ENCODE assay signal across 8 mouse cellular contexts in the genomic region with DNA sequence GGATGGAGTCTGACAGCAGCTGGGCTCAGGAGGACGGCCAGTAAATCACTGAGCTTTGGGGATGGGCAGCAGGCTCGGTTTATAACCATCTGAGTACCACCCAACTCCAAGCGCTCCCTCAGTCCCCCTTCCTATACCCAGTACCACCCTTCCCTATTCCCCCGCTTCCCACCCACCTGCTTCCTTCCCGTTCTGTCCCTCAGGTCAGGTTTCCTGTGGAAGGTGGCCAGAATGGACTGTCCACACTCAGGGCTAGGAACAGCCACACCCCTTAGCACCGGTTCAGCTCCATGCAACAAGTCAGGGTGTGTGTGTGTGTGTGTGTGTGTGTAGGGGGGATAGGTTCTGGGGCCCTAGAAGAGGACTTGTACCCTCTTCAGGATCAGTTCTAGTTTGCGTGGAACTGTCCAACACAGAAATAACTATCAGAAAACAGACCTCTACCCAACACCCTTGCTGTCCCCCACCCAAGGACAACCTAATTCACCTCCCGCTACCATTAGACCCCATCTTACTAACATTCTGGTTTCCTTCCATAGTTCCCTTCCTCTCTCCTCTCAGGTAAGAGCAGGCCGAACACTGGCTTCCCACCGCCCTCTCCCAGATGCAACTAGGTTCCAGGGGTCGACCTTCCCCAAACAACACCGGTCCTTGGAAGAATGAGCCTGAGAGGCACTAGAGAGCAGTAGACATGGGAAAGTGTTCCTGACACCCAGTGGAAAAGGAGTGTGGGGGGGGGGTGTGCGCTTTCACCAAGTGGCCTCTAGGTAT. TPM values are rescaled to one million over a fixed set of nuclear protein-coding genes. Genes with fewer than 3 reads are reported as not detected.
DNase-seq lines count a peak whose midpoint lies in the region; ATAC-seq lines count a peak whose summit lies in the region.

No protein-coding gene starts in this region.

- peak overlapping the region; percentile 78 for H3K4me2 ChIP-seq in kidney, embryonic 14.5 days (replicated peaks; ENCODE audit: low read depth, low read length)
- peak overlapping the region; percentile 79 for H3K4me2 ChIP-seq in forebrain, embryonic 11.5 days (ENCODE audit: low read depth, low read length, severe bottlenecking)
- H3K4me2 ChIP-seq in hindbrain, embryonic 14.5 days (replicated peaks): peak overlapping the region; percentile 55
- peak overlapping the region; percentile 92 for H3K4me2 ChIP-seq in lung, embryonic 16.5 days (ENCODE audit: low read depth, low read length)

- WGBS in kidney, embryonic 14.5 days: 32% methylated on average over 13 of the region's 13 CpGs
- WGBS in forebrain, embryonic 11.5 days: 31% methylated on average over 13 of the region's 13 CpGs
- 38% methylated on average over 12 of the region's 13 CpGs for WGBS in hindbrain, embryonic 14.5 days
- WGBS in lung, embryonic 16.5 days: 38% methylated on average over 13 of the region's 13 CpGs

- H3K9me3 ChIP-seq in kidney, embryonic 14.5 days (ENCODE audit: control insufficient read depth, low read length): no peaks in the 10 kb centered on the region
- no peaks in the 10 kb centered on the region for H3K9me3 ChIP-seq in forebrain, embryonic 11.5 days (ENCODE audit: control insufficient read depth, low read length)
- H3K9me3 ChIP-seq in hindbrain, embryonic 14.5 days (ENCODE audit: control insufficient read depth, low read length): no peaks in the 10 kb centered on the region
- H3K9me3 ChIP-seq in lung, embryonic 16.5 days (ENCODE audit: control insufficient read depth, low read length): no peaks in the 10 kb centered on the region

- no peaks in the 10 kb centered on the region for H3K36me3 ChIP-seq in kidney, embryonic 14.5 days (ENCODE audit: control insufficient read depth, insufficient read depth, low read length)
- no peaks in the 10 kb centered on the region for H3K36me3 ChIP-seq in forebrain, embryonic 11.5 days (ENCODE audit: control insufficient read depth, insufficient read depth, low read length)
- no peaks in the 10 kb centered on the region for H3K36me3 ChIP-seq in hindbrain, embryonic 14.5 days (replicated peaks; ENCODE audit: control insufficient read depth, insufficient read depth)
- H3K36me3 ChIP-seq in lung, embryonic 16.5 days (ENCODE audit: control insufficient read depth, insufficient read depth, low read length): 0 out of 2 replicates have a peak, but pooled peaks cover 3% of the 10 kb centered on the region

- H3K27ac ChIP-seq in kidney, embryonic 14.5 days (ENCODE audit: low read depth, low read length): no peak overlapping the region
- no peak overlapping the region for H3K27ac ChIP-seq in forebrain, embryonic 11.5 days (ENCODE audit: low read depth, low read length)
- no peak overlapping the region for H3K27ac ChIP-seq in hindbrain, embryonic 14.5 days
- H3K27ac ChIP-seq in lung, embryonic 16.5 days (ENCODE audit: low read length): no peak overlapping the region

- H3K4me3 ChIP-seq in kidney, embryonic 14.5 days (ENCODE audit: low read length): peak overlapping the region; percentile 74
- H3K4me3 ChIP-seq in forebrain, embryonic 11.5 days (ENCODE audit: low read depth, low read length): peak overlapping the region; percentile 66
- H3K4me3 ChIP-seq in hindbrain, embryonic 14.5 days (replicated peaks; ENCODE audit: low read length): peak overlapping the region; percentile 80
- H3K4me3 ChIP-seq in lung, embryonic 16.5 days (ENCODE audit: low read length): peak overlapping the region; percentile 77

- intact Hi-C loops in left cerebral cortex, postnatal 25 days (cut with DNase I): loop anchor here (5.0 kb wide), 2 partner anchors 322 to 408 kb away; no protein-coding TSS in a partner anchor

- 0 out of 2 replicates have a peak, but pooled peaks cover 7% of the 10 kb centered on the region for H3K27me3 ChIP-seq in kidney, embryonic 14.5 days (ENCODE audit: control insufficient read depth, insufficient read depth, low read length)
- H3K27me3 ChIP-seq in forebrain, embryonic 11.5 days (ENCODE audit: control insufficient read depth, insufficient read depth, low read length): no peaks in the 10 kb centered on the region; the same call in 1 of the 2 replicates
- H3K27me3 ChIP-seq in hindbrain, embryonic 14.5 days (ENCODE audit: control insufficient read depth, insufficient read depth, low read length): no peaks in the 10 kb centered on the region
- H3K27me3 ChIP-seq in lung, embryonic 16.5 days (ENCODE audit: control insufficient read depth, insufficient read depth, low read depth, low read length): no peaks in the 10 kb centered on the region

- H3K4me1 ChIP-seq in kidney, embryonic 14.5 days (ENCODE audit: control insufficient read depth, insufficient read depth, low read length): peaks cover 4% of the 10 kb centered on the region; the same call in 1 of the 2 replicates
- peaks cover 6% of the 10 kb centered on the region; the same call in 1 of the 2 replicates for H3K4me1 ChIP-seq in forebrain, embryonic 11.5 days (replicated peaks; ENCODE audit: control insufficient read depth, insufficient read depth, low read length)
- H3K4me1 ChIP-seq in hindbrain, embryonic 14.5 days (replicated peaks; ENCODE audit: control insufficient read depth, insufficient read depth, low read length): peaks cover 12% of the 10 kb centered on the region
- H3K4me1 ChIP-seq in lung, embryonic 16.5 days (replicated peaks; ENCODE audit: control insufficient read depth, insufficient read depth, low read length): peaks cover 15% of the 10 kb centered on the region

- peak overlapping the region; percentile 82; the same call in 1 of the 2 replicates for H3K9ac ChIP-seq in kidney, embryonic 14.5 days (ENCODE audit: low read depth, low read length)
- peak overlapping the region; percentile 53 for H3K9ac ChIP-seq in forebrain, embryonic 11.5 days (ENCODE audit: low read length)
- H3K9ac ChIP-seq in hindbrain, embryonic 14.5 days: peak overlapping the region; percentile 90
- peak overlapping the region; percentile 83 for H3K9ac ChIP-seq in lung, embryonic 16.5 days (ENCODE audit: low read length)

- no peak for DNase-seq in kidney, adult 8-10 months
- DNase-seq in forebrain, embryonic 11.5 days (ENCODE audit: low spot score): no peak
- DNase-seq in hindbrain, embryonic 14.5 days (ENCODE audit: low spot score): no peak
- no peak for DNase-seq in left cerebral cortex, postnatal 25 days (ENCODE audit: low spot score in 2 of 2)
- DNase-seq in cerebellum, postnatal 36 days: no peak
- no peak for DNase-seq in embryo, embryonic 10 days (ENCODE audit: low spot score)

- ATAC-seq in kidney, embryonic 14.5 days (ENCODE audit: low FRiP score, low TSS enrichment): no peak; the same call in 1 of the 2 replicates
- no peak for ATAC-seq in forebrain, embryonic 11.5 days (replicated peaks; ENCODE audit: low FRiP score)
- no peak; the same call in 1 of the 2 replicates for ATAC-seq in hindbrain, embryonic 14.5 days (ENCODE audit: low FRiP score)
- no peak; the same call in 1 of the 2 replicates for ATAC-seq in lung, embryonic 16.5 days (ENCODE audit: low read depth)

RNA-seq across cellular contexts. Expression of a gene that starts 0.4 kb away (rescaled TPM):
- 0.55 and 1.2 TPM in 2 replicates for polyA plus RNA-seq in kidney, embryonic 14.5 days (2014; fragmentation: Nextera tagmentation; extraction: Ambion mirVana)
- polyA plus RNA-seq in forebrain, embryonic 11.5 days (2014; fragmentation: Nextera tagmentation; extraction: Ambion mirVana): 1.4 and 1.6 TPM in 2 replicates
- 4.8 and 7.1 TPM in 2 replicates for polyA plus RNA-seq in hindbrain, embryonic 14.5 days (2014; fragmentation: Nextera tagmentation; extraction: Ambion mirVana)
- 0.26 and 0.41 TPM in 2 replicates for polyA plus RNA-seq in lung, embryonic 16.5 days (2015; fragmentation: Nextera tagmentation; extraction: Ambion mirVana)
- 1 to 10 TPM; 3.3 to 3.8 TPM for total RNA-seq in left cerebral cortex, postnatal 25 days (2021)

RNA-seq across cellular contexts. Expression of a gene that starts 0.7 kb away (rescaled TPM):
- 0.99 and 1.3 TPM in 2 replicates for polyA plus RNA-seq in kidney, embryonic 14.5 days (2014; fragmentation: Nextera tagmentation; extraction: Ambion mirVana)
- 0.80 and 1.3 TPM in 2 replicates for polyA plus RNA-seq in forebrain, embryonic 11.5 days (2014; fragmentation: Nextera tagmentation; extraction: Ambion mirVana)
- polyA plus RNA-seq in hindbrain, embryonic 14.5 days (2014; fragmentation: Nextera tagmentation; extraction: Ambion mirVana): 2.1 and 2.2 TPM in 2 replicates
- 0.69 and 0.88 TPM in 2 replicates for polyA plus RNA-seq in lung, embryonic 16.5 days (2015; fragmentation: Nextera tagmentation; extraction: Ambion mirVana)
- total RNA-seq in left cerebral cortex, postnatal 25 days (2021): 1 to 10 TPM; 4.2 to 5.7 TPM

RNA-seq across cellular contexts. Expression of a gene that starts 5.0 kb away (rescaled TPM):
- 2.9 and 4.6 TPM in 2 replicates for polyA plus RNA-seq in kidney, embryonic 14.5 days (2014; fragmentation: Nextera tagmentation; extraction: Ambion mirVana)
- polyA plus RNA-seq in forebrain, embryonic 11.5 days (2014; fragmentation: Nextera tagmentation; extraction: Ambion mirVana): 8.3 and 8.4 TPM in 2 replicates
- polyA plus RNA-seq in hindbrain, embryonic 14.5 days (2014; fragmentation: Nextera tagmentation; extraction: Ambion mirVana): 42.3 and 44.4 TPM in 2 replicates
- 5.1 TPM in 2 replicates for polyA plus RNA-seq in lung, embryonic 16.5 days (2015; fragmentation: Nextera tagmentation; extraction: Ambion mirVana)
- 10 to 100 TPM; 22.0 to 24.2 TPM for total RNA-seq in left cerebral cortex, postnatal 25 days (2021)

RNA-seq across cellular contexts. Expression of a gene that starts 5.7 kb away (rescaled TPM):
- 415 and 493 TPM in 2 replicates for polyA plus RNA-seq in kidney, embryonic 14.5 days (2014; fragmentation: Nextera tagmentation; extraction: Ambion mirVana)
- polyA plus RNA-seq in forebrain, embryonic 11.5 days (2014; fragmentation: Nextera tagmentation; extraction: Ambion mirVana): 326 and 354 TPM in 2 replicates
- 283 and 327 TPM in 2 replicates for polyA plus RNA-seq in hindbrain, embryonic 14.5 days (2014; fragmentation: Nextera tagmentation; extraction: Ambion mirVana)
- 389 and 399 TPM in 2 replicates for polyA plus RNA-seq in lung, embryonic 16.5 days (2015; fragmentation: Nextera tagmentation; extraction: Ambion mirVana)
- 100 to 1,000 TPM; 209 to 215 TPM for total RNA-seq in left cerebral cortex, postnatal 25 days (2021)

RNA-seq across cellular contexts. Expression of a gene that starts 32.8 kb away (rescaled TPM):
- not detected in 2 replicates for polyA plus RNA-seq in kidney, embryonic 14.5 days (2014; fragmentation: Nextera tagmentation; extraction: Ambion mirVana)
- not detected in 2 replicates for polyA plus RNA-seq in forebrain, embryonic 11.5 days (2014; fragmentation: Nextera tagmentation; extraction: Ambion mirVana)
- polyA plus RNA-seq in hindbrain, embryonic 14.5 days (2014; fragmentation: Nextera tagmentation; extraction: Ambion mirVana): not detected in 2 replicates
- polyA plus RNA-seq in lung, embryonic 16.5 days (2015; fragmentation: Nextera tagmentation; extraction: Ambion mirVana): 22.5 and 26.8 TPM in 2 replicates
- not detected for total RNA-seq in left cerebral cortex, postnatal 25 days (2021)
